Mouse (Mus musculus) embryonic fibroblast, embryonic 13.5 days (primary cell): ENCODE measurements around the gene Plaur.

ENCODE experiments used
- CTCF ChIP-seq: IDR thresholded peaks from 2 replicates; pipeline ENCODE4 v1.5.1; 2011; ENCODE audit warnings: mild to moderate bottlenecking, control low read depth, low read length, moderate library complexity, borderline replicate concordance; ENCODE audit not compliant: insufficient read depth
- POLR2A ChIP-seq: IDR thresholded peaks from 2 replicates; pipeline ENCODE4 v1.6.1; 2011; ENCODE audit warnings: low read depth, mild to moderate bottlenecking, control low read depth, low read length, moderate library complexity

DNA sequence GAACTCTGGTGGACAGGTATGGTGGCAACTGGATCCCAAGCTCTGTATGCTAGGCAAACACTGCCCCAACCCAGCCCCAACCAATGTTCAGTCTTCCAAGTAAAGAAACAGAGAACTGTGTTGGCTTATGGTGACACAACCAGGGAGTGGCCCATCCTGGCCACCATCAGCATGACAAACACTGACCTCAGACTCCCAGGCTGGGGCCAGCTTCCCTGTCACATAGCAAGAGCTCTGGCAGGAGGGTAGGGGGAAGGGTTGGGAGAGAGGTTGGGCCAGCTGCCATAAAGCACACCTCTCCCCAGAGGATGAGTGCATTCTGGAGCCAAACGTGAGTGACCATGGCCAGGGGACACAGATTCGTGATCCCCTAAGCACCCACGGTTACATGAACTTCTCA, 2.4 kb upstream of the Plaur start:
- no peak for TF ChIP-seq CTCF
- no peak for TF ChIP-seq POLR2A
